Mouse (Mus musculus): ENCODE results near the gene Rai14. TPM values are rescaled to one million over a fixed set of nuclear protein-coding genes. Genes with fewer than 3 reads are reported as not detected.

The Rai14 gene
- total RNA-seq, 2 experiments from 2014 or later, result 4.8 to 5.6 TPM

DNA sequence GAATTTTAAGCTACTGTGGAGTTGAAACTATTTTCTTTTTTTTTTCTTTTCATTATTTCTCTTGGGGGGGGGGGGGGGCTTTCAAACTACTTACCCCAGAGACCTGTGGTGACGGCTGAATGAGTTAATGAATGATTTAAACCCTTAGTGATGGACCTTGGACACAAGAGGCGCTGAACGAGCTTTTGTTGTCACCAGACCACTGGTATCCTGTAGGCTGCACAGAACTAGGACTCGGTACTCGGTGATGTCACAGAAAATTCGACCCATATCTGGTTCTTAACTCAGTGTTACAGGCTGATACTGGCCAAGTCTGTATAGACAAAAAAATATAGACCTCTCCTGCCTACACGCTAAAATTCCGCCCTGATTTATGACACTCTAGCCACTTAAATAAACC lies 69.3 kb downstream of the Rai14 start:
- no peak for DNase-seq

DNA sequence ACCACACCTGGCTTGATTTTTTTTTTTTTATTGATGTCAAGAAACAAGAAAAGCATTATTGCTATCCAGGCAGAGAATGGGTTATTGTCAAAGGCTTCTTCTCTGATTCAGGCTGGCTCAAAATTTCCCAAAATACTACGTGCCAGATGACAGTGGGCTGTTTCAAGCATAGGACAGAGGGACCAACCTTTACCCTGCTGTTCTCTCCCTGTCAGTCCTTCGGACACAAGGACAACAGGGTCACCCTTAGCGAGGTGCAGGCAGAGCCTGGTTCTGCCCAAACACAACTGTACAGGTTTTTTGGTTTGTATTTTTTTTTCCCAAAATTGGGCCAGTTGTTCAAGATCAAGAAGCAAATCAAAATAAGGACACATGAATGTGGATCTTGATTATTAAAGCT lies 70.6 kb downstream of the Rai14 start:
- no peak for DNase-seq

DNA sequence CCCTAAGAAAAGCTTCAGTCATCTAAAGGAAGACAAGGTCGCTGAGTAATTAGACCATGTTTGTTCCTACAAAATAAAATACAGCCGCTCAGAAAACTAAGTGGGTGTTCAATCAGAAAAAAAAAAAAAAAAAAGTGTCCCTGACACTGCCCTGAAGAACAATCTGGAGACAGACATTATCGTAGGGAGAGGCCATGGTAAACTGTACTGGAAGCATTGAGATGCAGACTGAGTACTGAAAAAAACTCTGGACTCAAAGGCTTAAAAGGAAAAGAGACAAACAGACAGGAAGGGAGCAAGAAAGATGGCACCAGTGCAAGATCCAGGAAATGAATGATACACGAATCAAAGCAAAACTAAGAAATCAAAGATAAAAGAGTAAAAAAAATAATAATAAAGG lies 71.2 kb downstream of the Rai14 start:
- no peak for DNase-seq

DNA sequence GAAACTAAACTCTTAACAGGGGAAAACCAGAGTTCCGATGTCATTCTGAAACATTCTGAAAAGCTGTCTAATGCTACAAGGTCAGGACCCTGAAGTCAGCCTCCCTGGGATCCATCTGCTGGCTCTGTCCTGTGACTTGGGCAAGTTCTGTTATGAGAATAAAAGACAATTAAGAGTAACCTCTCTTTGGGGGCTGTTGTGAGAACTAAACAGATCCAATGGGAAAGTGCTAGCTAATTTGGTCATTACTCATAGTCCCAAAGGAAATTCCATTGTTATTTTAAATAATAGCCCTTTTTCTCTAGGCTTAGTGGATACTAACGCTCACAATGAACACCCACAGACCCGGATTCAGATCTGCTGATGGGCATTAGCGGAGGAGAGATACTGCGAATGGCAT lies 72.0 kb downstream of the Rai14 start:
- DNase-seq, result no peak

- no peak for DNase-seq
Observed at GRCm38 (mm10) chr15:10640721-10641120, 73.7 kb downstream of the Rai14 start.

DNA sequence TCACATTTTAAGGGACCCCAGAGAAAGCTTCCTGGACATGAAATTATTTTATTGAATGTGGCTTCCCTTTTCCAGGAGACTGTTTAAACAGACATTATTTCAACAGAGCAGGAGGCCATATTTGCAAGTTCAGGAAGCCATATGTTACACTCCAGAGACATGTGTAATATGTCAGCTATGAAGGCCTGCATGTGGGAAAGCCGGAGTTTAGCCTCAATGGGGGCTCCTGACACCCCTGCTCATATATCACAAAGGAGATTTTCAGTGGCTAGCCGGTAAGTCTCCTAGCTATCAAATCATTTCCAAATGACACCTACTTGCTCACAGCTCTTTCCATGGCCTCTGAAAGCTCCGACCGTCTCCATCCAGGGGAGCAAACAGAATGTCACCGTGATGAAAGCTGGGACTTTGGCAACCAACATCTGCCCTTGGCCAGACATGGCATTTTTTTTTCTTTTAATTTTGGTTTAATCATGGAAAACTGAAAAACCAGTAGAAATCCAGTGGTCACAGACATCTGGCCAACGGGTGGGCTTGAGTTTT lies 77.1 kb downstream of the Rai14 start:
- DNase-seq, result no peak

DNA sequence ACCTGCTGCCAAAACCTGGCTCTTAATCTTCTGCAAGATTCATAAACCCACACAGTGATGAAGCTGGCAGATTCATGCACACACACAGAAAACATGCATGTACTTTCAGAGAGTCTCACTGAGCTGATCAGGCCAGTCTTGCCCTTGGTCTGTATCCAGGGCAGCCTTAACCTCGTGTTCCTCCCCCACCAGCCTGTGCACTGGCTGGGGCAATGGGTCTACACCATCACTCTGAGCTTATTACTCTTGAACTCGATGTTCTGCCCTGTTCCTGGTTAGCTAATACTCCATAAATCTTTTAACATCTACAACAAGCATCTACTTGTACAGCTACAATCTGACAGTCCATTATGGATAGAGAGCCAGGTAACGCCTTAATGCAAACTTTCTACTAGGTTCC lies 77.6 kb downstream of the Rai14 start:
- DNase-seq, result no peak

DNA sequence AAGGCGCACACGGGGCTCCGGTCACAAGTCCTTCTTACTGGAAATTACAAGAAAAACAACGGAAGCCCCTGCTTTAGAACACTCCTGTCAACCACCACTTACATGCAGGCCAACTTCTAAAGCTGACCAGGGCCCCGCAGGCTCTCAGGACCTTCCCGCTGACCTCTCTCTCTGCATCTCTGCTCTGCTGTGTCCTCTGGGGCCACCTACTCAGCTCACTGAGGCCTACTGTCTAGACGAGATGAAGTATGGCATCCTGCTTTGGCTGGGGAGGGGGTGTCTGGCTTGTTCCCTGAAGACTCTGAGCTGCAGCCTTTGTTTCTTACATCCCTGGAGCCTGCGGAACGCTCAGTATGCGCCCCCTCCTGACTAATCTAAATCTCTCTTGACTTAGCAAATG lies 79.3 kb downstream of the Rai14 start:
- no peak for DNase-seq

DNA sequence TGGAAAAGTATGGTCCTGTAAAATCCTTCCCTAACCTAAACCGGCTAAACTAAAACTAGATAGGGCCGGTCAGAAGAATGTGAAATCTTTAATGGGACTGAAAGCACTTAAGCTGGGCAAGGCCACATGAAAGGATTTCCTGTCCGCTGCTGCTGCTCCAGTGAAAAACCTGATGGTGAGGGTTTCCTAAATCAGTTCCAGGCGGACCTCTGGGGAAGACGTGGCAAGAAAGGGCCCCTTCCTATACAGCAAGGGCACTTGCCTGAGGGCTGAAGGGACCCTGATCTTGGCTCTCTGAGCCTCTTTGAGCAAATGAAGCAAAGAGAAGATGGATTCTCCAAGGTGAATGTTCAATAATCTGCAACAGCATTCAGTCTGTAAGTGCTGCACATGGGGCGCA lies 80.2 kb downstream of the Rai14 start:
- DNase-seq, result no peak

- DNase-seq, result no peak
Observed at GRCm38 (mm10) chr15:10633381-10633780, 81.0 kb downstream of the Rai14 start.

DNA sequence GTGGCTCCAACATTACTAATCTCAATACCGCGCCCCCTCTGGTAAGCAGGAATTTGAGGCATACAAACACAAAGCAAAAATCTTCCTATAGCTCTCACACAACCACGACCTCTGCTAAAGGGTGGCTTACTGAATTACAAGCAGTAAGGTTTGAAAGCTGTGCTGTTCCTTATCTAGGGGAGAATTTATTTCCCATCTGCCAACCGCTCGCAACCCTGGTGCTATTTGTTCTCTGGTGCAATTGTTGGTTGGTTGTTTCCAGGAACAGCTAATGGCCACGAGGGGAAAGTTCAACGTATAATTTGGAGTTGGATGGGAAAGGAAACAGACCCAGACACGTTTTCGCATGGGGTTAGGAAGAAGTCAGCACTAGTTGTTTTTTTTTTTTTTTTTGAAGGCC lies 81.8 kb downstream of the Rai14 start:
- DNase-seq, result no peak

- no peak for DNase-seq
Observed at GRCm38 (mm10) chr15:10632060-10632459, 82.4 kb downstream of the Rai14 start.

GRCm38 (mm10) chr15:10631541-10631940 lies 82.9 kb downstream of the Rai14 start:
- no peak for DNase-seq

- no peak for DNase-seq
Observed at GRCm38 (mm10) chr15:10628980-10629346, 85.5 kb downstream of the Rai14 start.

DNA sequence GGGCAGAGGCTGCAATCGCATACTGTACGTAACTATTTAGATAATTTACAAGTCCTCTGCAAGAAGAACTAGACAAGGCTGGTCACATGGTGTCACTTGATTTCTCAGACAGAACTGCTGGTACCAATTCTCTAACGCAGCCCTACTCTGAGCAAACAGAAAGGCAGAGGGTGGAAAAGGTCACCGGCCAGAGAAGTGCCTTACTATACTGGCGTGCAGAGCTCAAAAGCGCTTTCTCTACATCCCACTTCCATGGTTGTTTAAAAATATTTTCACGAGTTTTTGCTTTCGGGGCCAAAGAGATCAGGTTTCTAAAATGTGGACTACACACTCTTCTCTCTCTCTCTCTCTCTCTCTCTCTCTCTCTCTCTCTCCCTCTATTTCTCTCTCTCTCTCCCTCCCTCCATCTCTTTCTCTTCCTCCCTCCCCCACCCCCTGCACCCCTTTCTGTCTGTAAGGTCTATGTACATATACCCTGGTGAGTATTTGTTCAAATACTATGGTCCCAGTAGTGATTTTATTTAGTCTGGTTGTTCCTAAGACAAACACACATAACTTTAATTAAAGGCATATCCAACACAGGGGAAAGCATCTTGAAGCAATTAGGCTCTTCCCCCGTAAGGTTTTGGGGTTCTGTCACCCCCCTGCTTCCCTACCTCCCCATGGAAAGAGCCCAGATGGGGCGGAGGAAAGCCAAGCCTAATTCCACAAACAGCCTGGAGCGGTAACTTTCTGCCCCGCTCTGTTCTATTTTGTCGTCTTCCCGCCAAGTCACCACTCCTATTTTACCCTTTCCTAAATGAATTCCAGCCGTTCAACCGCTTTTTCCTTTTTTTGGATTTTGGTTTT lies 86.1 kb downstream of the Rai14 start:
- DNase-seq, result no peak

GRCm38 (mm10) chr15:10623571-10624227 lies 90.7 kb downstream of the Rai14 start:
- DNase-seq, result no peak

GRCm38 (mm10) chr15:10621194-10621593 lies 93.2 kb downstream of the Rai14 start:
- peak; percentile 22 to 33 for DNase-seq

GRCm38 (mm10) chr15:10619678-10620077 lies 94.7 kb downstream of the Rai14 start:
- no peak for DNase-seq

- DNase-seq, result no peak
Observed at GRCm38 (mm10) chr15:10618276-10618675, 96.1 kb downstream of the Rai14 start.

DNA sequence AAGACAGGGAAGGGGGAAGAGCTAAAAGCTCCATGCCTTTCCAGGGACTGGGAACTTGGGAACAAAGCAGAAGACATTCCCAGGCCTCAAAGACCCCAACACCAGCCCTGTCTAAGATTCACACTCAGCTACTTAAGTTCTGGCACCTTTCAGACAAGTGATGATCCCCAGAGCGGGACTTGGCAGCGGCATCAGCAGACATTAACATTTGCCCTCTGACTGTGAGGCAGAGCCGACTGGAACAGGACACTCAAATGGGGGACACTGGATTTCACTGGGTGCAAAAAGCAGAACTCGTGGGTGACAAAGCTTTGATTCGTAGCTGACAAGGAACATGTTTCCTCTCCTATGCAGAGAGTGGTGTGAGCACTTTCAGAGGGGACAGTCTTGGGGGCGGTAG lies 98.4 kb downstream of the Rai14 start:
- DNase-seq, result no peak

DNA sequence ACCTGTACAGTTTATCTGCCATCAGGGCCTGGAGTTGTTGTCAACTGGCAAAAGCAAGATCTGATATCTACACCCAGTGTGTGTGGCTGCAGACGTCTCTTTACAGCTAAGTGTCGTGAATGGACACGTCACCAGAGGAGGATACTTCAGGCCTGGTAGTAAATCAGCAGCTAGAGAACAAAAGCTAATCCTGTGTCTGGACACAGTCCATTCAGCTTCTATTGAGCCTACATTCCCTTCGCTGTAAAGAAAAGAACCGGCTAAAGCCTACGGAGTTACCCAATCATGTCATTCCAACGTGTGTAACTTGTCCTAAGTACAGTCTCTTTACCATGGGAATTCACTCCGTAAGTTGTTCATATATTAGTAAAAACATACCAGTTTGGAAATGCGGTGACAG lies 103.4 kb downstream of the Rai14 start:
- no peak for DNase-seq

DNA sequence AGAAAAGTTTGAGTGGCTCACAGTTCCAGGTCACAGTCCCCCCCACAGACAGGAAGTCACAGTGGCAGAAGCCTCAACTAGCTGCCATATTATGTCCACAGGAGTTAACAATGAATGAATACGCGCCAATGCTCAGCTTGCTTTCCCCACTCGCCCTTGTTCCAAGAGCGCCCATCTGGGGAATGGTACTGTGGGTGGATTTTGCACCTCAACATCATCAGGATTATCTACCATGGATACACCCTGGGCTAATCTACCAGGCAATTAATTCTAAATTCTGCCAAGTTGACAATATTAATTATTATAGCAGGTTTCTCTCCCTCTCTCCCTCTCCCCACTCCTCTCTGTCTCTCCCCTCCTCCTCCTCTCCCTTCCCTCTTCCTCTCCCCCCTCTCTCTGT lies 105.3 kb downstream of the Rai14 start:
- DNase-seq, result peak; percentile 40 to 60

DNA sequence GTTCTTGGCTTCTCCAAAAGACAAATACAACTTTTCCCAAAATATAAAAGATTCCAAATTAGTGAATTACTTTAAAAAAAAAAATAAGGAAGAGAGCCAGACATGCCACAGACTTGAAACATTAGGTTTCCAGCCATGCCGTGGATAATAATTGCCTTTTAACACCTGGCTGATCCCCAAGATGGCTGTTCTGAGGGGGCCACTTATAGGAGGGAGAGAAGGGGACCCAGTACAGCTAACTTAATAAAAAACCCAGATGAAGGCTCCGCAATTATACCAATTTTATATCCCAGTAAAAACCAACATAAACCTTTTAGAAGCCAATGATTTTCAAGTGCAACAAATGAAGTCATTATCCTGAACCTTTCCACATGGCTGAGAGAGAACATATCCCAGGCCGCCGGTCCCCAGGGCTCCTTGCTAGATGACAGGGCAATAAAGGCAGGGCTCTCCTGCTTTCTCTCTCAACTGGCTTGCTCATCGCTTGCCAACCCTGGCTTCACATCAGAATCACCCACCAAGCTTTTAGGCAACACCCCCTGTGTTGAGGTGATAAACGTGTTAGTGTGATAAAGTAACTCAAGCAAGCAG lies 105.8 kb downstream of the Rai14 start:
- no peak for DNase-seq

- DNase-seq, result no peak
Observed at GRCm38 (mm10) chr15:10599413-10599812, 115.0 kb downstream of the Rai14 start.

All from layer of hippocampus, postnatal 36 days (tissue).